Mouse (Mus musculus) natural killer cell, adult 2 months (primary cell): Measurements from ENCODE around the gene Gorab.

Source experiments
- DNase-seq, 2 experiments: peaks; one replicate each; pipeline ENCODE4 v3.0.0; 2022; ENCODE audit warnings: low spot score in 2 of 2

The Gorab gene

GRCm38 (mm10) chr1:163357733-163358132 is 45.7 kb downstream of the Gorab start:
- no peak for DNase-seq

- DNase-seq, result no peak
Observed at GRCm38 (mm10) chr1:163356167-163356566, 47.3 kb downstream of the Gorab start.

DNA sequence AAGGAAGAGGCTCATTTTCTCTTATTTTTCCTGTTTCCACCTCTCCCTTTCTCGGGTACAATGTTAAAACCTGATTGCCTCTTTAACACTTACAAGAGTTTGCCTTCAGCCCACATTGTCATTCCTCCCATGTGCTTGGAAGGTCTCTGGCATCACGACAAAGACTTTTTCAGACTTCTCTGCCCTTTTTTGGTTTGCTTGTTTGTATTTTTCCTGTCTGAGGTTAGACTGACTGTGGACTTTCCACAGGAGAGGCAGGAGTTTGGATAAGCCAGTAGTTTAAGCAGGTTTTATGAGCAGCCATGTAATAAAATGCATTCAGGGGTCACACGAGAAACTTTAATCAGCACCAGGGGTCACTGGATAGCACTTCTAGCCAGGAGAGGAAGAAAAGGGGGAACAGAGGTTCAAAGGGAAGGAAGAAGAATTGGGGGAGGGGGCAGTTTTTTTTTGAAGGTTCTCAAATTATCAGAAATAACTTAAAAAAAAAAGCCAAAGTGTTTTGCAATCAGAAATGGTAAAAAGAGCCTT is 47.8 kb downstream of the Gorab start:
- no peak for DNase-seq

DNA sequence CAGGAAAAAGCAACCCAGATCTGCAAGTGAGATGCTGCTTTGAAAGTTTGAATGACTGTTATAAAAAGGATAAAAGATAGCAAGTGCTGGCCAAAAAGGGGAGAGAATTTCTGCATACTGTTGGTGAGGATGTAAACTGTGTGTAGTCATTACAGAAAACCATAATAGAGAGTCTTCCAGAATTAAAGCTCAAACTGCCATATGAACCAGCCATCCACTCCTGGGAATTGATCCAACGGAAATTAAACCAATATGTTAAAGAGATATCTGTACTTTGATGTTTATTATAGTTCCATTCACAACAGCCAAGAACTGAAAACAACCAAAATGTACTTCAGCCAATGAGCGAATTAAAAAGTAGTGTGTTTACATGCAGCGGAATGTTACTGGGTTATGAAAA is 52.5 kb downstream of the Gorab start:
- no peak for DNase-seq

DNA sequence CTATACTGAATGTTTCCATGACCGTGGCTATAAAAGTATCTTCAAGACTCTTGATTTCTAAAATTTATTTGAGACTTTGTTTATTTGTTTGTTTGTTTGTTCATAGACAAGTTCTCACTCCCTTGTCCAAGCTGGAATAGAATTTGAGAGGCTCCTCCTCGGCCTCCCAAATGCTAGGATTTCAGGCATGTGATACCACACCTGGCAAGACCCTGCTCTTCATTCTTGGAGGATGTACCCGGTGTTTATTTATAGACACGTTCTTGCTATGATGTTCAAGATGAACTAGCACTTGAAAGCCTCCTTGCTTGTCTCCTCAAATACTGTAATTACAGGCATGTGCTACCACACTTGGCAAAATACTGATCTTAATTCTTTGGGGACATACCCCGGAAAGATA is 57.9 kb downstream of the Gorab start:
- no peak for DNase-seq

GRCm38 (mm10) chr1:163344931-163345330 is 58.5 kb downstream of the Gorab start:
- no peak for DNase-seq

- DNase-seq, result no peak
Observed at GRCm38 (mm10) chr1:163339219-163339561, 64.3 kb downstream of the Gorab start.

GRCm38 (mm10) chr1:163338525-163339218 is 64.8 kb downstream of the Gorab start:
- no peak for DNase-seq

DNA sequence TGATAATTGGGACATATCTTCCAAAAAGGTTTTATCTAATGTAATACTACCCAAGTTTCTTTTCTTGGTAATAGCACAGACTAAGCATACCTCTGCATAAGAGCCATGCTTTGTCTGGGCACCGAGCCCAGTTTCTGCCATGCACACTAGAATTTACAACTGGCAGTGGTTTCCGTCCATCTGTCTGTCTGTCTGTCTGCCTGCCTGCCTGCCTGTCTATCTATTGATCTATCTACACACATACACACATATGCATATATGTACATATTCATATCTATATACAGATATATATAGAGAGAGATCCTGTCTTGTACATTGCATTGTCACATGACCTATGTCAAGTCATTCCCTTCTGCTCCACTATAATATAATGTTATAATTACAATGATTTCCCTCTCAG is 65.6 kb downstream of the Gorab start:
- no peak for DNase-seq
